Mouse (Mus musculus): Measurements from ENCODE around the gene Spice1. TPM values are rescaled to one million over a fixed set of nuclear protein-coding genes. Genes with fewer than 3 reads are reported as not detected.

Spice1 gene
- 25.0 and 26.3 TPM in 2 replicates for polyA plus RNA-seq (2015; fragmentation: Nextera tagmentation; extraction: Ambion mirVana)

DNA sequence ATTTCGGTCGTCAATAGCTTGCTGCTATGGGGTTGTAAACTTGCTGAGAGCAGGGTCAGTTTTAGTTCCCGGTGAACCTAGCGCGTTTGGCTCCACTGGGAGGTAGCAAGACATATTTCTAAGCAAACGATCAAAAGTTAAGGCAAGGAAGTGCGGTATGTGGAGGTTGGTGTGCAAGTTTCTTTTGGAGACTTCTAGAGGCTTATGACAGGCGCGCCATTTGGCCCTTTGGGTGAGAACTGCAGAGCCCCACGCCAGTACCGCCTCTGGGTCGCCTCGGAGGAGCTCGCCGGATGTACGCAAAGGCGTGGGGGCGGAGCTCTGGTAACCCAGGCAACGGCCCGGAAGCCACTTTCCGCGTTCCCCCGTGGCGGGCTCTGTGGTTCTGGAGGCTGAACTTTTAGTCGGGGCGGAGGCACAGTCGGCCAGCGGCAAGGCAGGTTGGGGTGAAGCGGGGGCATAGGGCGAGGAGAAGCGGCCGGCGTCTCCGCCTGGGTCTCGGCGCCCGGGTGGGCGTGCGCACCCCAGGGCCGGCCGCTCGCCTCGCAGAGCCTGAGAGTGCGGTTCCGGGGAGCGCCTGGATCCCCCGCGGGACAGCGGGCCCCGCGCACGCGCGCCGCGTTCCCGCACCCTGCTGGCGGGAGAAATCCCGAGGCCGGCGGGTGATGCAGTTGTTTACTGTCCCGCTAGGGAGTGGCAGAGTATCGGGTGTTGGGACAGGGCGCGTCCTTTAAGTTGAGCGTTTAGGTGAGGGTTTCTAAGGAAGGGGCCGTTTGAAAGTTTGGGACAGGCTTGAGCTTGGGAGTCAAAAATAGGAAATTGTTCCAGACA lies at the start of gene Spice1:
Gene Spice1, plus strand, starts transcription at position 51 of the 831 bp plus-strand sequence.
- WGBS, result under 1% methylated on average over 67 of the region's 67 CpGs
- no peaks in the 10 kb centered on the region for H3K27me3 ChIP-seq
- H3K27ac ChIP-seq, result peak within 1 kb of the TSS; percentile 89
- no peaks in the 10 kb centered on the region for H3K36me3 ChIP-seq
- H3K4me2 ChIP-seq (replicated peaks), result peak within 1 kb of the TSS; percentile 69
- peaks cover 23% of the 10 kb centered on the region for H3K4me1 ChIP-seq
- H3K9ac ChIP-seq, result peak within 1 kb of the TSS; percentile 86
- ATAC-seq (ENCODE audit: low FRiP score, low read depth), result peak; percentile 99
- H3K9me3 ChIP-seq, result no peaks in the 10 kb centered on the region
- peak within 1 kb of the TSS; percentile 81 for H3K4me3 ChIP-seq

DNA sequence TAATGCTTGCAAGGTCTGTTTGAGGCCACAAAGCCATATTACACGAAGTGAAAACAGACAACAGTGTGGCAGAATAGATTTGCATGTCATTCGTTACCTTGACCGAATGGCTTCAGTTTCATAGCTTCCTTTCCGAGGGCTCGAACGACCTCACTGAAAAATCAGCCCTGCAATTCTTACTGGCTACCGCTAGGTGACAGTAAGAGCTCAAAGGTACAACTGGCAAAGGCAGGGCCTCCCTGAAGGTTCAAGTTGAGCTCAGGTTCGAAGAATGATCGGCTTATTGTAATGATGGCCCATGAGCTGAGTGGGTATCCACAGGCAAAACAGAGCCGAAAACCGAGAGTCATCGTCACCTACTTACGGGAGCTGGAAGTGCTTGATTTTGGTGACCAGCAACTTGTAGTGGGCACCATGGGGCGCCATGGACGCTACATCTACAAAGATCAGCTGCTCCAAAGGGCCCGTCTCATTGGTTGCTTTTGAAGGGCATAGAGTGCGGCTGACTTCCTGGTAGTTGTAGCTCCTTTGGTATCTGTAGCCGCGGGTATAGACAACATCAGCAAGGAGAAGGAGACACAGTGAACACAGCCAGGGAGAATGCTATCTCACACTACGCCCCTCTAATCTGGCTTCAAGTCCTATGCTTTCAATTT lies 47.4 kb upstream of the Spice1 start:
- WGBS, result 80% methylated on average over 20 of the region's 20 CpGs

GRCm38 (mm10) chr16:44302126-44302892 lies 44.6 kb upstream of the Spice1 start:
- Histone ChIP-seq H3K4me1 (no peaks in the 10 kb centered on the region), H3K27me3 (no peaks in the 10 kb centered on the region), H3K4me2 (replicated peaks) (no peak overlapping the region), H3K9ac (no peak overlapping the region), H3K36me3 (no peaks in the 10 kb centered on the region), H3K9me3 (peaks cover 5% of the 10 kb centered on the region; the same call in 1 of the 2 replicates), H3K27ac (no peak overlapping the region), H3K4me3 (no peak overlapping the region)
- 50% methylated on average over 10 of the region's 10 CpGs for WGBS
- ATAC-seq (ENCODE audit: low FRiP score, low read depth), result no peak

More for the DNA sequence above, 47.4 kb upstream of the Spice1 start:
- Histone ChIP-seq H3K27me3 (no peaks in the 10 kb centered on the region), H3K4me2 (replicated peaks) (no peak overlapping the region), H3K4me1 (no peaks in the 10 kb centered on the region), H3K9ac (no peak overlapping the region), H3K36me3 (no peaks in the 10 kb centered on the region), H3K4me3 (no peak overlapping the region), H3K27ac (no peak overlapping the region), H3K9me3 (peaks cover 5% of the 10 kb centered on the region; the same call in 1 of the 2 replicates)
- ATAC-seq (ENCODE audit: low FRiP score, low read depth), result no peak

DNA sequence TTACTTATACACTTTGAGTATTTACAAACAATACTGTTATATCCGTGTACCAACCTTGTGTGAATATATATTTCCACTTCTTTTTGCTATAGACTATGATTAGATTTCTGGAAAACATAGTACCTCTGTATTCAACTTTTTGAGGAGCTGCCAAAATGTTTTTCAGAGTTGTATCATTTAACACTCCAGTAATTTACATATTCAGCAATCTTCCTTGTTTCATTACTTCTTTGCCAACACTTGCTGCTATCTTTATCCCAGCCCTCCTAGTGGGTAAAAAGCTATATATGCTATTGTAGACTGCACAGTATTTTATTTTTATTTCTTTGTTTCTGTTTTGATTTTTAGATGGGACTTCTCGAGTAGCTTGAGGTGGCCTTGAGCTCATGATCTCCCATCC lies 43.1 kb upstream of the Spice1 start:
- Histone ChIP-seq H3K4me3 (no peak overlapping the region), H3K4me2 (replicated peaks) (no peak overlapping the region), H3K9me3 (peaks cover 5% of the 10 kb centered on the region; the same call in 1 of the 2 replicates), H3K27ac (no peak overlapping the region), H3K4me1 (no peaks in the 10 kb centered on the region), H3K36me3 (no peaks in the 10 kb centered on the region), H3K9ac (no peak overlapping the region), H3K27me3 (no peaks in the 10 kb centered on the region)
- no peak for ATAC-seq (ENCODE audit: low FRiP score, low read depth)
- 75% methylated on average over 2 of the region's 2 CpGs for WGBS

- Histone ChIP-seq H3K4me2 (replicated peaks) (no peak overlapping the region), H3K36me3 (no peaks in the 10 kb centered on the region), H3K27ac (no peak overlapping the region), H3K27me3 (no peaks in the 10 kb centered on the region), H3K9me3 (no peaks in the 10 kb centered on the region), H3K4me1 (no peaks in the 10 kb centered on the region), H3K9ac (no peak overlapping the region), H3K4me3 (no peak overlapping the region)
- WGBS, result 42% methylated on average over 3 of the region's 3 CpGs
- ATAC-seq (ENCODE audit: low FRiP score, low read depth), result no peak
Measured at GRCm38 (mm10) chr16:44305606-44306005, 41.3 kb upstream of the Spice1 start.

- H3K9ac ChIP-seq, result no peak overlapping the region
- no peak overlapping the region for H3K4me2 ChIP-seq (replicated peaks)
- 87% methylated on average over 4 of the region's 4 CpGs for WGBS
- no peaks in the 10 kb centered on the region for H3K27me3 ChIP-seq
- no peaks in the 10 kb centered on the region for H3K9me3 ChIP-seq
- H3K27ac ChIP-seq, result no peak overlapping the region
- H3K36me3 ChIP-seq, result no peaks in the 10 kb centered on the region
- no peaks in the 10 kb centered on the region for H3K4me1 ChIP-seq
- no peak overlapping the region for H3K4me3 ChIP-seq
- ATAC-seq (ENCODE audit: low FRiP score, low read depth), result no peak
Measured at GRCm38 (mm10) chr16:44313422-44313821, 33.5 kb upstream of the Spice1 start.

- Histone ChIP-seq H3K4me3 (no peak overlapping the region), H3K9ac (no peak overlapping the region), H3K4me2 (replicated peaks) (no peak overlapping the region), H3K9me3 (no peaks in the 10 kb centered on the region), H3K27ac (no peak overlapping the region), H3K4me1 (no peaks in the 10 kb centered on the region), H3K27me3 (no peaks in the 10 kb centered on the region), H3K36me3 (no peaks in the 10 kb centered on the region)
- 93% methylated on average over 4 of the region's 4 CpGs for WGBS
- ATAC-seq (ENCODE audit: low FRiP score, low read depth), result no peak
Measured at GRCm38 (mm10) chr16:44316350-44316749, 30.6 kb upstream of the Spice1 start.

- Histone ChIP-seq H3K9ac (no peak overlapping the region), H3K27ac (no peak overlapping the region), H3K4me1 (no peaks in the 10 kb centered on the region), H3K27me3 (no peaks in the 10 kb centered on the region), H3K4me2 (replicated peaks) (no peak overlapping the region), H3K9me3 (no peaks in the 10 kb centered on the region), H3K36me3 (no peaks in the 10 kb centered on the region), H3K4me3 (no peak overlapping the region)
- 87% methylated on average over 3 of the region's 3 CpGs for WGBS
- no peak for ATAC-seq (ENCODE audit: low FRiP score, low read depth)
Measured at GRCm38 (mm10) chr16:44320232-44320631, 26.7 kb upstream of the Spice1 start.

- Histone ChIP-seq H3K9me3 (peaks cover 6% of the 10 kb centered on the region; the same call in 1 of the 2 replicates), H3K4me2 (replicated peaks) (no peak overlapping the region), H3K27me3 (peaks cover 32% of the 10 kb centered on the region), H3K4me1 (peaks cover 11% of the 10 kb centered on the region), H3K36me3 (no peaks in the 10 kb centered on the region), H3K9ac (no peak overlapping the region), H3K27ac (no peak overlapping the region), H3K4me3 (no peak overlapping the region)
- no peak for ATAC-seq (ENCODE audit: low FRiP score, low read depth)
- WGBS, result 66% methylated on average over 4 of the region's 4 CpGs
Measured at GRCm38 (mm10) chr16:44328644-44329043, 18.3 kb upstream of the Spice1 start.

DNA sequence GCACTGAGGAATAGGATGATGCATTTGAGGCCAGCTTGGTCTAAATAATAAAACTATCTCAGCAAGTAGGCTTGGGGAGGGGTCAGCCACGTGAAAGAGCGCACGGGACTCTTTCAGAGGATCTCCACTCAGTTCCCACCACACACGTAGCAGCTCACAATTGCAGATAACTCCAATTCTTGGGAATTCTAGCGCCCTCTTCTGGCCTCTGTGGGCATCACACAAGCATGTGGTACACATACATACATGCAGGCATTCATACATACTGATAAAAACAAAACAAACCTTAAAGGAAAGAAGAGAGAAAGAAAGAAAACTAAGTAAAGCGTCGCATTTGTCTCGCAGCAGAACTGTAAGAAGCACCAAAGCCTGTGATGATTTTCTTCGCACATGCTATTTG lies 16.3 kb upstream of the Spice1 start:
- WGBS, result 82% methylated on average over 9 of the region's 9 CpGs
- H3K9me3 ChIP-seq, result peaks cover 6% of the 10 kb centered on the region; the same call in 1 of the 2 replicates
- no peak overlapping the region for H3K4me2 ChIP-seq (replicated peaks)
- no peak for ATAC-seq (ENCODE audit: low FRiP score, low read depth)
- H3K36me3 ChIP-seq, result no peaks in the 10 kb centered on the region
- H3K27me3 ChIP-seq, result peaks cover 44% of the 10 kb centered on the region
- no peak overlapping the region for H3K27ac ChIP-seq
- H3K9ac ChIP-seq, result no peak overlapping the region
- H3K4me3 ChIP-seq, result no peak overlapping the region
- peaks cover 11% of the 10 kb centered on the region for H3K4me1 ChIP-seq

GRCm38 (mm10) chr16:44331154-44331553 lies 15.8 kb upstream of the Spice1 start:
- Histone ChIP-seq H3K4me3 (no peak overlapping the region), H3K4me2 (replicated peaks) (no peak overlapping the region), H3K4me1 (peaks cover 11% of the 10 kb centered on the region), H3K9me3 (peaks cover 6% of the 10 kb centered on the region; the same call in 1 of the 2 replicates), H3K9ac (no peak overlapping the region), H3K27me3 (peaks cover 44% of the 10 kb centered on the region), H3K36me3 (no peaks in the 10 kb centered on the region), H3K27ac (no peak overlapping the region)
- ATAC-seq (ENCODE audit: low FRiP score, low read depth), result no peak
- WGBS, result 19% methylated on average over 9 of the region's 9 CpGs

GRCm38 (mm10) chr16:44331671-44331994 lies 15.3 kb upstream of the Spice1 start:
- Histone ChIP-seq H3K27me3 (peaks cover 44% of the 10 kb centered on the region), H3K9ac (peak overlapping the region; percentile 70; the same call in 1 of the 2 replicates)

More at GRCm38 (mm10) chr16:44331671-44331994, 15.3 kb upstream of the Spice1 start:
- Histone ChIP-seq H3K36me3 (no peaks in the 10 kb centered on the region), H3K4me1 (peaks cover 11% of the 10 kb centered on the region), H3K4me2 (replicated peaks) (peak overlapping the region; percentile 100), H3K4me3 (peak overlapping the region; percentile 66), H3K9me3 (peaks cover 6% of the 10 kb centered on the region; the same call in 1 of the 2 replicates), H3K27ac (no peak overlapping the region)
- WGBS, result 11% methylated on average over 6 of the region's 6 CpGs
- no peak for ATAC-seq (ENCODE audit: low FRiP score, low read depth)

All from limb, embryonic 13.5 days (tissue).